Mouse (Mus musculus): Measurements from ENCODE around the gene C530008M17Rik. TPM values are rescaled to one million over a fixed set of nuclear protein-coding genes. Genes with fewer than 3 reads are reported as not detected.

C530008M17Rik gene
- total RNA-seq, 2 experiments from 2014 or later, result 59.4 to 61.7 TPM

GRCm38 (mm10) chr5:76690177-76690593, 33.9 kb downstream of the C530008M17Rik start:
- Histone ChIP-seq H3K4me3 (no peak overlapping the region), H3K27ac (no peak overlapping the region)
- TF ChIP-seq CTCF (IDR thresholded peaks at IDR 0.05), result no peak
- DNase-seq (ENCODE audit: extremely low spot score in 1 of 2, low spot score in 2 of 2), result no peak
- intact Hi-C loops (cut with DNase I), result no loop called here

- intact Hi-C loops (cut with DNase I), result no loop called here
These were observed 34.9 kb downstream of the C530008M17Rik start for GRCm38 (mm10) chr5:76691251-76691650.

GRCm38 (mm10) chr5:76691706-76692424, 35.6 kb downstream of the C530008M17Rik start:
- no peak for DNase-seq (ENCODE audit: extremely low spot score in 1 of 2, low spot score in 2 of 2)
- H3K4me3 ChIP-seq, result no peak overlapping the region
- intact Hi-C loops (cut with DNase I), result no loop called here

More at GRCm38 (mm10) chr5:76691251-76691650, 34.9 kb downstream of the C530008M17Rik start:
- no peak overlapping the region for H3K4me3 ChIP-seq
- TF ChIP-seq CTCF (IDR thresholded peaks at IDR 0.05), result no peak
- DNase-seq (ENCODE audit: extremely low spot score in 1 of 2, low spot score in 2 of 2), result no peak
- H3K27ac ChIP-seq, result no peak overlapping the region

GRCm38 (mm10) chr5:76697536-76697935, 41.2 kb downstream of the C530008M17Rik start:
- DNase-seq (ENCODE audit: extremely low spot score in 1 of 2, low spot score in 2 of 2), result no peak
- no peak for TF ChIP-seq CTCF (IDR thresholded peaks at IDR 0.05)
- Histone ChIP-seq H3K4me3 (no peak overlapping the region), H3K27ac (no peak overlapping the region)
- intact Hi-C loops (cut with DNase I), result no loop called here

More at GRCm38 (mm10) chr5:76691706-76692424, 35.6 kb downstream of the C530008M17Rik start:
- no peak overlapping the region for H3K27ac ChIP-seq
- TF ChIP-seq CTCF (IDR thresholded peaks at IDR 0.05), result no peak

- DNase-seq (ENCODE audit: extremely low spot score in 1 of 2, low spot score in 2 of 2), result no peak
- no peak for TF ChIP-seq CTCF (IDR thresholded peaks at IDR 0.05)
- intact Hi-C loops (cut with DNase I), result no loop called here
- Histone ChIP-seq H3K27ac (no peak overlapping the region), H3K4me3 (no peak overlapping the region)
These were observed 41.9 kb downstream of the C530008M17Rik start for GRCm38 (mm10) chr5:76698187-76698586.

GRCm38 (mm10) chr5:76701127-76701853, 45.0 kb downstream of the C530008M17Rik start:
- H3K27ac ChIP-seq, result no peak overlapping the region
- H3K4me3 ChIP-seq, result no peak overlapping the region
- intact Hi-C loops (cut with DNase I), result loop anchor here (5.0 kb wide), 1 partner anchor 44 kb away; the partner anchor contains the start of gene C530008M17Rik
- DNase-seq (ENCODE audit: extremely low spot score in 1 of 2, low spot score in 2 of 2), result no peak
- TF ChIP-seq CTCF (IDR thresholded peaks at IDR 0.05), result no peak

- intact Hi-C loops (cut with DNase I), result loop anchor here (5.0 kb wide), 1 partner anchor 45 kb away; the partner anchor contains the start of gene C530008M17Rik
- DNase-seq (ENCODE audit: extremely low spot score in 1 of 2, low spot score in 2 of 2), result no peak
- Histone ChIP-seq H3K4me3 (peak overlapping the region; percentile 4; the same call in 1 of the 2 replicates), H3K27ac (no peak overlapping the region)
- TF ChIP-seq CTCF (IDR thresholded peaks at IDR 0.05), result no peak
These were observed 45.8 kb downstream of the C530008M17Rik start for GRCm38 (mm10) chr5:76702104-76702503.

GRCm38 (mm10) chr5:76702646-76703045, 46.3 kb downstream of the C530008M17Rik start:
- Histone ChIP-seq H3K27ac (no peak overlapping the region), H3K4me3 (peak overlapping the region; percentile 4; the same call in 1 of the 2 replicates)
- no peak for DNase-seq (ENCODE audit: extremely low spot score in 1 of 2, low spot score in 2 of 2)
- intact Hi-C loops (cut with DNase I), result loop anchor here (5.0 kb wide), 1 partner anchor 45 kb away; the partner anchor contains the start of gene C530008M17Rik
- no peak for TF ChIP-seq CTCF (IDR thresholded peaks at IDR 0.05)

- no peak for TF ChIP-seq CTCF (IDR thresholded peaks at IDR 0.05)
- Histone ChIP-seq H3K4me3 (no peak overlapping the region), H3K27ac (no peak overlapping the region)
- intact Hi-C loops (cut with DNase I), result no loop called here
- DNase-seq (ENCODE audit: extremely low spot score in 1 of 2, low spot score in 2 of 2), result no peak
These were observed 49.2 kb downstream of the C530008M17Rik start for GRCm38 (mm10) chr5:76705307-76706173.

GRCm38 (mm10) chr5:76707072-76707471, 50.8 kb downstream of the C530008M17Rik start:
- no peak for DNase-seq (ENCODE audit: extremely low spot score in 1 of 2, low spot score in 2 of 2)
- Histone ChIP-seq H3K27ac (no peak overlapping the region), H3K4me3 (no peak overlapping the region)
- TF ChIP-seq CTCF (IDR thresholded peaks at IDR 0.05), result no peak
- intact Hi-C loops (cut with DNase I), result no loop called here

GRCm38 (mm10) chr5:76708004-76708403, 51.7 kb downstream of the C530008M17Rik start:
- Histone ChIP-seq H3K27ac (no peak overlapping the region), H3K4me3 (no peak overlapping the region)
- TF ChIP-seq CTCF (IDR thresholded peaks at IDR 0.05), result no peak
- intact Hi-C loops (cut with DNase I), result no loop called here
- no peak for DNase-seq (ENCODE audit: extremely low spot score in 1 of 2, low spot score in 2 of 2)
